Mouse (Mus musculus): ENCODE measurements around the gene Snrnp48.

The Snrnp48 gene

GRCm38 (mm10) chr13:38204702-38205482 is at the start of gene Snrnp48:
Snrnp48 (plus strand) TSS chr13:38204938.
- DNase-seq (ENCODE audit: low spot score), result peak; percentile 91

GRCm38 (mm10) chr13:38155523-38155922 is 49.2 kb upstream of the Snrnp48 start:
- no peak for DNase-seq (ENCODE audit: low spot score)

GRCm38 (mm10) chr13:38157635-38158034 is 47.1 kb upstream of the Snrnp48 start:
- no peak for DNase-seq (ENCODE audit: low spot score)

GRCm38 (mm10) chr13:38162002-38162401 is 42.7 kb upstream of the Snrnp48 start:
- DNase-seq (ENCODE audit: low spot score), result no peak

GRCm38 (mm10) chr13:38162668-38163067 is 42.1 kb upstream of the Snrnp48 start:
- DNase-seq (ENCODE audit: low spot score), result no peak

GRCm38 (mm10) chr13:38164932-38165331 is 39.8 kb upstream of the Snrnp48 start:
- no peak for DNase-seq (ENCODE audit: low spot score)

GRCm38 (mm10) chr13:38167056-38167455 is 37.7 kb upstream of the Snrnp48 start:
- no peak for DNase-seq (ENCODE audit: low spot score)

GRCm38 (mm10) chr13:38170707-38171144 is 34.0 kb upstream of the Snrnp48 start:
- DNase-seq (ENCODE audit: low spot score), result peak; percentile 53

- no peak for DNase-seq (ENCODE audit: low spot score)
Observed at GRCm38 (mm10) chr13:38193406-38193805, 11.3 kb upstream of the Snrnp48 start.

- no peak for DNase-seq (ENCODE audit: low spot score)
Observed at GRCm38 (mm10) chr13:38201413-38201812, 3.3 kb upstream of the Snrnp48 start.

GRCm38 (mm10) chr13:38204171-38204570 is 567 bp upstream of the Snrnp48 start:
- DNase-seq (ENCODE audit: low spot score), result no peak

- no peak for DNase-seq (ENCODE audit: low spot score)
Observed at GRCm38 (mm10) chr13:38211122-38211521, 6.4 kb downstream of the Snrnp48 start.

GRCm38 (mm10) chr13:38218686-38219085 is 13.9 kb downstream of the Snrnp48 start:
- DNase-seq (ENCODE audit: low spot score), result no peak

GRCm38 (mm10) chr13:38220331-38220730 is 15.6 kb downstream of the Snrnp48 start:
- DNase-seq (ENCODE audit: low spot score), result no peak

GRCm38 (mm10) chr13:38230177-38230821 is 25.6 kb downstream of the Snrnp48 start:
- no peak for DNase-seq (ENCODE audit: low spot score)

- no peak for DNase-seq (ENCODE audit: low spot score)
Observed at GRCm38 (mm10) chr13:38232411-38232810, 27.7 kb downstream of the Snrnp48 start.

GRCm38 (mm10) chr13:38232856-38233625 is 28.3 kb downstream of the Snrnp48 start:
- DNase-seq (ENCODE audit: low spot score), result no peak

GRCm38 (mm10) chr13:38234651-38235050 is 29.9 kb downstream of the Snrnp48 start:
- DNase-seq (ENCODE audit: low spot score), result no peak

- no peak for DNase-seq (ENCODE audit: low spot score)
Observed at GRCm38 (mm10) chr13:38235370-38235769, 30.6 kb downstream of the Snrnp48 start.

- no peak for DNase-seq (ENCODE audit: low spot score)
Observed at GRCm38 (mm10) chr13:38248151-38248550, 43.4 kb downstream of the Snrnp48 start.

GRCm38 (mm10) chr13:38251226-38251625 is 46.5 kb downstream of the Snrnp48 start:
- DNase-seq (ENCODE audit: low spot score), result no peak

GRCm38 (mm10) chr13:38253696-38254095 is 49.0 kb downstream of the Snrnp48 start:
- DNase-seq (ENCODE audit: low spot score), result peak; percentile 27

GRCm38 (mm10) chr13:38258901-38259300 is 54.2 kb downstream of the Snrnp48 start:
- DNase-seq (ENCODE audit: low spot score), result no peak
